Mouse (Mus musculus): Measurements from ENCODE around the gene Grid2.

Gene Grid2

DNA sequence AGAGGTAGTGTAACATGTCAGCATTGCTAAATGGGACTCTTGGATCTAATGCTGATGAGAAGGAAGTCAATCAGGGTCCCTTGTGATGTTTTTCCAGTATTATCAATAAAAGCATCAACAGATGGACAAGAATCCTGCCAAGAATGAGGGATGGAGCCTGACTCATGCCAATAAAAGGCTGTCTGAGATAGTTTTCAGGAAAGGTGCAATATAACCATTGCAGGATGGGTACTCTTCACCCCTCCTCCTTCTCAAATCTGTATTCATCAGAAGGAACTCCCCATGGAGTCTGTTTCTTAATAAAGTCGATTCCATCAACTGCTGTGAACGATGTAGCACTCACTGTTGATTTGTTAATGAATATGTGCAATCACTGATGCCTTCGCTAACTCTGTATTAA lies 403.7 kb downstream of the Grid2 start:
- no peak for DNase-seq

DNA sequence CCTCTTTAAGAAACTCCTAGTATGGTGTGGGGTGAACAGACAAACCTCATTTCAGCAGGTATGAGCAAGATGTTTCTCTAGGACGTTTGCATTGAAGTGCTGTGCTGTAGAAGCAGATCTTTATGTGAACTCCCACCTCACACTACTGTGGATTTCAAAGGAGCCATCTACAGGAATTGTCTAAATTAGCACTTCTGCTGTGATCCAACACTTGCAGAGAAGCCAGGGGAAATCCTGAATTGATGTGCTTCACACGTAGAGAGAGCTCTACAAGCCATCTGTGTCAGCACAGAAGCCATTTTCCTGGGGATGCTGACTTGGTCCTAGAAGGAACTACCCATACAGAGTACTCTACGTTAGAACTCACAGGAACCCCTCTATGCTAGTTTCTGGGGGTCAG lies 430.0 kb downstream of the Grid2 start:
- no peak for DNase-seq

DNA sequence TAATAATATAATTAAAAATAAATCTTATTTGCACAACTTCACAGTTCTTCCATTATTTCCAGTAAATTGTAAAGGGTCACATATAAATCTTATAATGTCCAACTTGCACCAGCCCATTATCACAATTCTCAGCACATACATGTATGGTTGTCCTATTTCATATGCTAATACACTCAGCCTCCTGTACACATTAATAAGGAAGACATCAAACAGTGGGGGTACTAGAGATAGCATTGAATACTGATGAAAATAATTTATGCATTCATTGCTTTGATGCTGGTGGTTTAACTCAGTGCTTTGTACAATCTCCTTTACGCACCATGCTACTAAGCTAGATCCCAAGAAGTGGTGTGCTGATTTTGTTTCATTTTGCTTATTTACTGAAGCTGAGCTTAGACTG lies 446.0 kb downstream of the Grid2 start:
- DNase-seq, result no peak

DNA sequence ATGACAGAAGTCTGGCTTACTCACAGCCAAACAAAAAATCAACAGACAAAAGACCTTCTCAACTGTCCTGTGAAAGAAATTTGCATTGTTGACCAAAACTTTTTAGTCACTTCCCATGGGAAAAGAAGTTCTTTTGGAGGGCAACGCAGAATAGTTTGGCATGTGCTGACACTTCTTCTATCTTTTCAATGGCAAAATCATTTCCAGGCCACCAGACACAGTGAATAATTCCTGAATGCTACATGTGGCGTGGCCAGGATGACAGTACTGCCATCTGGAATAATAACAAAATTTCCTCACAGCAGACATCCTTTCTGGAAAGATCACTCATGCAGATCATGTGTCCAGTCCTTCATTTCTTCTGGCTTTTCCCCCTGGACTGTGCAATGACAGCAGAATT lies 478.1 kb downstream of the Grid2 start:
- DNase-seq, result peak; percentile 76

DNA sequence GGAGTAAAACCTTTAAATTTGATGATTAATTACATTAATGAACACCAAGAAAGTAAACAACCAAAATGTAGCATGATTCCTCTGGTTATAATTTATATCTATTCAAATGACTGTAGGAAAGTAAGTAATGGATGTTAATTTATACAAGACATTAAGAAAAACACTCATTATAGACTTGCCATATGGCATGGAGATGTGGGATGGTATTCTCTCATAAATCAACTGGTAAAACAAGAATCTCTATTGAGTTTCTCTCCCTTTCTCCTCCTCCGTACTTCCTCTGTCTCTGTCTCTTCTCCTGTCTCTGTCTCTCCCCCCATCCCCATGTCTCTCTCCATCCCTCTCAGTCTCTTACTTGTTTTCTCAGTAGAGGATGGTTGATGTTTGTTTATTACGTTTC lies 506.9 kb downstream of the Grid2 start:
- no peak for DNase-seq

DNA sequence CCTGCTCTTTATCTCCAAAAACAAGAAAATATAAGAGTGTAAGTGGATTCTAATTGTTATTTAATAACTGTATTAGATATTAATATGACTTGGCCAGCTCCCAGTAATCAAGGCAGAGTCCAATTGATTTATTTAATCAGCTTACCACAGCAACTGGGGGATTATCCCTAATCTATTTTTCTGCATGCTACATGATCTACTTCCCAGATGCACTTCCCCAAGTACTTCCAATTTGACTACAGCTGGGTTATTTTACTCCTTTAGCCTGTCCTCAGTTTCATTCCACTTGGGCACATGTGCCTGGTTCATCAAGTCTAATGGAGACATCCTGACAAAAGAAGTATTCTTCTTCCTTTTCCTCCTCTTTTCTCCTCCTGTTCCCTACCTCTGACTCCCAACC lies 539.0 kb downstream of the Grid2 start:
- DNase-seq, result peak; percentile 52

DNA sequence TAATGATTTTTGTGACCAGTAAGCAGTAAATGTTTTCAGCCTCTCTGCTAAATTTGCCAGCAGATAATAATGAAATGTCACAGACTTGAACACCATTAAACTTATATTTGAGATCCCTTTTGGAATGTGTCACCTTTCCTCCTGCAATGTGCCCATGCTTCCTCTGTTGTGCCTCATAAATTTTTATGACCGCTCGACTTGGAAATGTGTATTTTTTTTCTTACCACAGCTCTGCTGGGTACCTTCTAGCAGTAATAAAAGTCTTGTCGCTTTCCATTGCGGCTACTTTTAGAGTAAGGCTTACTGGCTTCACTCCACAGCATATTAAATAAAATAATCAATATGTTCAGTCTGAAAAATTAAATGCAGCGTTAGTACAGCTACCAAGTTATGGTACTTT lies 564.6 kb downstream of the Grid2 start:
- DNase-seq, result no peak

DNA sequence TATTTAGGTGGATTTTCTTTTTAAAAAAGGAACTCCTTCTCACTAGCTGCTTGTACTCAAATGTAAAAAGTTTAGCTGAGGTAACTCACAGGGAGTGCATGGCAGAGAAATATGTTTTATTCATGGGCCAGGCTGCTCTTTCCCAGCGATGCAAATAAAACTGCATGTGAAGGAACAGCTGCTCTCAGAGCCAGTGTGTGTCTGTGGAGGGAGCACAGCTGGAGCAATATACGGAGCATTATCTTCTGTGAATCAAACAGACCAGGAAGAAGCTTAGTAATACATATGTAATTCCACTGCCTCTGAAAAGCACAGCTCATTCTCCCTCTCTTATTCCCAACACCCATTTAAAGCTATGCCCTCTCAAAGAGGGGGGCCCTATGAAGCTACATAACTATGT lies 607.0 kb downstream of the Grid2 start:
- DNase-seq, result peak; percentile 39

DNA sequence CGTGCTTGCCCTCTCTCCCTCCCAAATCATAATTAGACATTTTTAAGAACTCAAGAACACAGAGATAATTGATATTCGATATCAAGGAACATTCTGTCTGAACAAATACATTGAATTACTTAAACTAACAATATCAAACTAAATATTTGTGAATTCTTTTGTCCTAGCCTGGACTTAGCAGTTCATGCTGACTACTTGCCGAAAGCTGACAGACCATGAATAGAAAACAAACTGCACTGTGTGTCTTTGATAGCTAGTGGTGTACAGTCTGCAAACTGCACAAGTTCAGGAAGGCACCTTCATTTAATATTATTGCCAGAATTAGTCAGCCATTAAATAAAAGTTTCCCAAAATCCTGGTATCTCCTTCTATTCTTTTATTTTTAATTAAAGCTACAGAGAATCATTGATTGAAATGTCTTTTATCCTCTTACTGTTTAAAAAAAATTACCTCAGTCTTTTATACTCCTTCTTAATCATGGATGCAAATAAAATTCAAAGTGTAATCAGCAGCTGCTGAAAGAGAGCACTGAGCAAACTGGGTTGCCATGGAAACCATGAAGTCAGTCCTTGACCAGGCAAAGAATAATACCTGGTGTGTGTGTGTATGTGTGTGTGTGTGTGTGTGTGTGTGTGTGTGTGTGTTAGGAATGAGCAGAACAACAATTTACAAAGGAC lies 621.5 kb downstream of the Grid2 start:
- no peak for DNase-seq

DNA sequence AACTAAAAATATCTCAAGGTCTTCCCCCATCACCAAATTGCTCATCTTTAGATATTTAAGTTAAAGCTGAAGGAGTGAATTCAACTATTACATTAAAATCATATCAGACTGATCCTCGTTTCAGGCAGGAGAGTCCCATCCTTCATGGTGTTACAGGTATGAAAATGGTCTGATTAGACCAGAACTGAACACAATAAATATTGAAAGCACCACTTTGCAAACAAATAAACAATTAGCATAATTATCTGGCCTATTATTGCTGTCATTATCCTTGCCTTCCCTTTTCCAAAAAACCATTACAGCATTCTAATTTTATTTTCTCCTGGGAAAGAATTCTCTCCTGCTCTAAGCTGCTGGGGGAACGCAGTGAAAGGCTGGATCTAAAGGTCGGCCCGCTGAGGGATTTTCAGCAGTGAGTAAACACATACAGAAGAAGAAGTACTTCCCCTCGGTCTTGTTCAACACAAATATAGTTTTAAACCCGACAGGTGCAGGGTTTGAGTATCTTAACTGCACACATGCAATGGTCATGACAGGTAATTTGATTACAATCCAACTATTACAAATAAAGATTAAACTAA lies 622.2 kb downstream of the Grid2 start:
- no peak for DNase-seq

DNA sequence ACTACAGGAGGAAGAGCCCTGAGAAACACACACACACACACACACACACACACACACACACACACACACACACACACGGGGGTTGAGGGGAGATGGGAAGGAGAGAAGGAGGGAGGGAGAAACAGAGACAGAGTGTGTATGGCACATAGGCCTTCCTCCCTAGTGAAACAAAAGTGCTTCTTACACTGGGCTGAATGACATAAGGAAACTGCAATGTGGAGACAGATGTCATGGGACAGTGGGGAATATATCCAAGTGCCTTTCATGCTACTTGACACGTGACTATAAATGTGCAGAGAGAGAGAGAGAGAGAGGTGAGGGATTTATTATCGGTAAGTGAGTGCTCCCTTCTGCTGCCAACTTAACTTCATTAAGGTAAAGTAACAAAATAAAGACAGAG lies 639.0 kb downstream of the Grid2 start:
- DNase-seq, result no peak

DNA sequence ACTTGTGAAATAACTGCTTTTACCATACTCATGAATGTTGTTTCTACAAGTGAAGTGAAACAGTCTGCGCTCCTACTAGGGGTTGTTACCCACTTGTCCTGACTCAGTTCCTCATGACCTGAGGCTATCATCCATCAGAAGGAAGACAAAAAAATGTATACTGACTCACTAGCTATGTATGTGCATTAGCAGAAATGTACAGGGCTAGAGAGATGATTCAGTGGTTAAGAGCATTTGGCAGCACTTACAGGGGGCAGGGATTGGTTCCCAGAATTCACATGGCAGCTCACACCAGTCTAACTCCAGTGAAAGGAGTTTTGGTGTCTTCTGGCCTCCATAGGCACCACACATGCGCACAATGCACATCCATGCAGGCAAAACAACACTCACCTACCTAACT lies 642.5 kb downstream of the Grid2 start:
- no peak for DNase-seq

DNA sequence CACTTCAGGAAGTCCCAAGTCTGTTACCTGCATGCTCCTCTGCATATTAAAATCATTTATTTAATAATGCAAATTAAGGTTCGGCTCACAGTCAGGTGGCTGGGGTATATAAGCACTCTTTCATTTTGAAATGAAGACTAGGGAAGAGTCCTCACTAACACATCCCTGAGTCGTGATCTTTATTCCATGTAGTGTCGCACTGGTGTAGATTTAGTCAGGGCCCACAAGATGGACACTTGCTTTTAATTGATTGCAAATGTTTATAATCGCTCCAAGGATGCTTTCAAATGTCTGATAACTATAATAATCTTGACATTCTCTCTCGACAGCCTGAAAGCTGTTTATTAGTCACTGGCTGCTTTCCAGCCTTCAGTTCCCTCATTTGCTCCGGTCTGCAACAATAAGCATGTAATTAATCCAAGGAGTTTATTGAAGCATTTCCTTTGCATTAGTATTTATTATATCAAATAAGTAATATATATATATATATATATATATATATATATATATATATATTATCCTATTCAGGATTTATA lies 661.4 kb downstream of the Grid2 start:
- no peak for DNase-seq

DNA sequence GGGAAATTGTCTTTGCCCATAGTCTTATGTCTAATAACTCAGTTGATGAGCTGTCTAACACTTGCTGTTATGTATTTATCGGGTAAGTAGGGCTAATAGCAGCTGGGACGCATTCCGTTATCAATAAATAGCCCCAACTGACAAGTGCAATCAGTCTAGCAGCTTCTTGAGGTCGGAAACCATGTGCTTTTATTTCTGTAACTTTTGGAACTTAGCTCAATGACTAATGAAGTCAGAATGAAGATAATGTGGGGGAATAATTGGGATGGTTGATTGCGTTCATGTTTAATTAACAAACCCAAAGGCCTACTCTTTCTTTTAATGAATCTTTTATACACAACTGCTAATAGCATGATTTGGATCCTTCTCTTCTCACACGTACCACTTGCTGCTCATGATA lies 666.3 kb downstream of the Grid2 start:
- DNase-seq, result no peak

DNA sequence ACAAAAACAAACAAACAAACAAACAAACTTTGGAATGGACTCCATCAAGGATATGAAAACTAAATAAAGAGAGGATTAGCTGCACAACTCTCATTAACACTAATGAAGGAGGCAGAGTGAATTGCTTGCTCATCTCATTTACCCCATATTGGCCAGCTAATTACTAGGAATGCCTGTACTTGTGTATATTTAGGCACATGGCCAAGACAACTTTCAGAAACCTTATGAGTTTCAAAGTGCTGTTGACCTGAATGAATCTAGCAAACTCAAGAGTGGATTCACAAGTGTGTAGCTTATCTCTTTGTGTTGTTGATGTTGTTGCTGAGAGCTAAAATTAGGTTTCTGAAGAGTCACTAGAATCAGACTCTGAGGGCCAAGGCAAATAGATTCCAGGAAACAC lies 675.5 kb downstream of the Grid2 start:
- DNase-seq, result peak; percentile 62

DNA sequence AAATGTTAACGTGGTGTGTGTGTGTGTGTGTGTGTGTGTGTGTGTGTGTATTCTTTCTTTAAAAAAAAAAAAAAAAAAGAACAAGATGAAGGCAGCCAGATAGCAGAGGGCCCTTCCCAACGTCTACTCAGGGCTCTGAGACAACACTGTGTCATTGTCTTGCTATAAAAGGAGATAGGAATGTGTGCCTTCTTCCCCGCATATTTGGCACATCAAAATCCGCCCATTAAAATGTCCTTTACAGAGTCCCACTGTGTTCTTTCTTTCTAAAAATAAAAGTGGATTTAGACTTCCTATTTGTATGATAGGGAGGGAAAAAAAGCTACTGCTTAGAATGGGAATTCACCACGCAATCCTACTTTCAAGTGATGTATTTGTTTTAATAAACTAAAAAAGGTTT lies 691.0 kb downstream of the Grid2 start:
- DNase-seq, result peak; percentile 76

DNA sequence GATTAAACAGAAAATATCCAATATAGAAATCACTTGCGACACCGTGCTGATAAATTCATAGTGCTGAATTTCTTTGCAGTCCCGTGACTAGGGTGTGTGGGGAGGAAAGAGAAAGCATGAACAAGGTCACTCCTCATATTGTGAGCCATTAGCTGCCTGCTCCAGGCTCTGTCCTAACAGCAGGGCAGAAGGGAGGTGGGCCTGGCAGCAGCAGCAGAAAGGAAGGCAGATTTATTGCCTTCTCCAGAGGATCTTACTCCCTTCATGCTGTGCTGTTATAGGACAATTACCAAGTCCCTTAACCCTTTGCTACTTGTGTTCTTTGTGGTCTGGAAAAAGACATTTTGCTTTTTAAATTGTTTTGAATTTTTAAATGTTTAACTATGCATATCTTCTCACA lies 708.1 kb downstream of the Grid2 start:
- peak; percentile 8 for DNase-seq

DNA sequence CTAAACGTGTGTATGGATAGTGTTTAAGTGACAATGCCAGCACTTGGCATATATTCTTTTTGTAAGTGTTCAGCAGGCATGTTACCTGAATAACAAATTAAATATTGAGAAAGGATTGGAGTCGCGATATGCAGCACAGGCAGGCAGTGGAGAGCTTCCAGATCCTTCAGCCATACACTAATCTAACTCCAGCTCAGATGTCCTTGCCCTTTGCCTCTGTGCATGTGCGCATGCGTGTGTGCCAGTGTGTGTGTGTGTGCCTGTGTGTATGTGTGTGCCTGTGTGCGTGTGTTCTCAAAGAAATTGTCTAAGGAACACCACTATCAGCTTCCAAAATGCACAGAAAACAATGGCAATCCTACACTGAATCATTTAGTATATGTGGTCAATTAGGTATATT lies 708.6 kb downstream of the Grid2 start:
- DNase-seq, result peak; percentile 44

DNA sequence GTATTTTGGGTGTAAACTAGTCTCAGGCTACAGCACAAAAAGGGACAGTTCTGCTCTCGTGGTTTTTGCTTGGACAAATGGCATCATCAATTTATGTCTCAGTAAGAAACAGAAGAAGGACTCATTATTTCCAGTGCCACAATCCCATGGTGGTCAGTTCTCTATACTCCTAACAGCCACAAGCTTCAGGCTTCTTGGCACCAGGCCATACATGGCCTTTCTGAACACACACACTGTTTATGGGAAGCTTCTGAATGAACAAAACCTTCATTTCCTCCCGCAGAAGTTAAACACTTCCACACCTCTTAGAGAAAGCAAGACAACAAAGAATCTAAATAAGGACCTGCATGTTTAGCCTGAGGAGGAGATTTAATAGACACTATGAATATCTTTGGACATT lies 709.1 kb downstream of the Grid2 start:
- peak; percentile 68 for DNase-seq

DNA sequence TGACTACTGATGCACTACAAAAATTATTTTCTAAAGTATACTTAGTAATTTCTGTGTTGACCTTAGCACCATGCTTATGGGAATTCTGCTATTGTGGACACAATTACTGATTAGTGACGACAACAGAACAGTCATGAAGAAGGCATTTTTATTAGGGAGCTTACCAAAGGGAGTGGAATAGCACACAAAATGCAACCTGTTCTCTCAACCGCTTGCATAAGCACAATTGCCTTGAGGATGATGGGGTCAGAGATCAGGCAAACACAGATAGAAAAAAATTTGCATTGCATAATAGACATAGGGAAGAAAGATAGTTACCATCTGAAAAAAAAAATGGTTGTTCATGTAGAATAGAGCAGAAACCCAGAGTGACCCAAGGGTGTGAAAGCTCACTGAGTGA lies 790.4 kb downstream of the Grid2 start:
- no peak for DNase-seq

DNA sequence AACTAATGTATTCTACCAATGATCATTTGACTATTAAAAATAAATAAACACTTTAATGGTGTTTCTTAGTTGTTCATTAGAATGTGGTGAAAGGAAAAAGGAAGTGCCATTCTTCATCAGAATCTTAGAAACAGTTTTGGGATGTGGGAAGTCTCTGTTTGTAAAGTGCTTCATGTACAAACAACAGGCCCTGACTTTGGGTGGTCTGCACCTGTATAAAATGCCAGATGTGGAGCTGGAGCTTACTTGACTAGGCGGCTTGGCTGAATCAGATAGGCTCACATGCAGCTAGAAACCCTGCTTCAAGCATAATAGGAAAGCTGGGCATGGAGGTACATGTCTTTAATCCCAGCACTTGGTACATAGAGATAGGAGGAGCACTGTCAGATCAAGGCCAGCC lies 791.1 kb downstream of the Grid2 start:
- DNase-seq, result no peak

DNA sequence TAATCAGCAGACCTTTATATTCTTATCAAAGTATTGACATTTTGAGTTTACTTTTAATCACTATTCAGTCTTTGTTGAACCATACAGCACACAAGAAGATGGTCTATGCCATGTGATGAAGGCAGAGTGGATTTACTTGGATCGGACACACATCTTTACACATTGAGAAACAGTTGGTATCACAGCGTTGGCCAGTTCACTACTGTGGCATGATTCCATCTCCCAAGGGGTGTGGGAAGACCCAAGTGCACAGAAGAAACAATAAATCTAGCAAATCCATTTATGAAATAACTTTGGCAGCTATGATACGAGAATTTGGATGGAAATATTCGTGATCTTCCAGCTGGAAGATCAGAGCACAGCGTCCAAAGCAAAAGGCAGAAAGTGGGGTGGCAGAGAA lies 792.3 kb downstream of the Grid2 start:
- no peak for DNase-seq

DNA sequence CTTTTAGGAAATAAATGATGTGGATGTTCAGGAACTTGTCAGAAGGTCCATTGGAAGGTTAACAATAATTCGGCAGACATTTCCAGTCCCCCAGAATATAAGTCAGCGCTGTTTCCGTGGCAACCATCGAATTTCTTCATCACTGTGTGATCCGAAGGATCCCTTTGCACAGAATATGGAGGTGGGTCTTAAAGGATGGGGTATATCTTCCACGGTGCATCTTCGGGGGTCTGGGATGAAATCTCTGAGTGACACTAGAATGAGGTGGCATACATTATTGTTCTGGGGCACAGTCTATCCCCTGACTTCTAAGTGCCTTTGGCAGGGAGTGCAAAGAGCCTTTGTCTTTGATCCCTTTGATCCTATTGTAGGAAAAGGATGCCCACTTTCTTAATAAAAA lies 808.2 kb downstream of the Grid2 start:
- peak; percentile 4 for DNase-seq

DNA sequence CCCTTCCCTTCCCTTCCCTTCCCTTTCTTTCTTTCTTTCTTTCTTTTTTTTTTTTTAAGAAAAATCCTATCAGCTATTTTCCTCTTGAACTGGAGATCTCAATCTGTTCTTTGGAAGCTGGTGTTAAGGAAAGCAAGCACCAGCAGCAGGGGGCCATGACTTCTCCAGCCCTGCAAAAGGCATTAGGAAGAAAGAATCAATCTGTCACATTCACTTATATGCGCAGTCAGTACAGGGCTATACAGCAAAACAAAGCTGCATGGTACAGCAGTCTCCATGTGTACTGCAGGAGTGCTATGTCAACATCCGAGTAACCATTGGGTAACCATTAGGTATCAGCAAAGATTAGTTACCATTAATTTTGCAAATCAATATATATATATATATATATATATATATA lies 809.0 kb downstream of the Grid2 start:
- DNase-seq, result no peak

DNA sequence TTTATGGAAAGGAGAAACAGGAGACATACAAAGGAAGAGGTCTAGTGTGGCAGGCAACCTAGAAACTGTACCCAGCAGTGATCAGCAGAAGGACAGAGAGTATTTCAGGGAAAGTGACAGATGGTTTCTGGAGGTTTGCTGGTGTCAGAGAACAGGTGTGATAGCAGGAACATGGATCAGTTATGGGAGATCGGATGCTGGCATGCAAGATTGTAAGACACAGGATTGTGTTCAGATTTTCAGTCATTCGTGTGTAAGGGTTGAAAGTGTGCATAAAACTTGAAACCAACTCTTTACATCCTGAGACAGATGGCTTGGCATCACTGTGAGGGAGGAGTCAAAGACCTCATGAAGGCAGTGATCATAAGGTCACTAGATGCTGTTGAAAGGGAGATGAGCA lies 817.7 kb downstream of the Grid2 start:
- no peak for DNase-seq

All from retina, postnatal 1 day (tissue).